In the genomic region with DNA sequence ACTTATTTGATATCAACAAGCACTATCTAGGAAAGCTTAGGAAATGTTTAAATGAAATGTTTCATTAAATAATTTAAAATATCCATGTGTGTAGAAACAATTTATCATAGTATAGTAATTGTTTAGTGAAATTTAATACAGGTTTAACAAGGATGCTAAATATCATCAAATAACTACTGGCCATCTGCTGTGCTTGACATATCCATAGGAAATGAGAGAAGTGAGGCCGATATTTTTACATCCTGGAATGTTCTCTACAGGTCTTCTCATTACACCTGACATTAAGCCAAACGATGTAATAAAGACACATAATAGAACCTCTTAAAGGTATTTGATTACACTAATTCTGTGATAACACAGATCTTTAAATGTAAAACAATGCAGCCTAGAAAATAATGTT, we compare ENCODE assay signal across 19 mouse cellular contexts.
"Had no signal": no experiment of that assay in that cellular context is flagged by ENCODE, and none has a peak within 500 bp of the region (broad histone marks: within the 10 kb centered on the region; RNA-seq: fewer than 3 reads in every experiment).

No protein-coding gene starts in this region.

- H3K36me3 ChIP-seq: midbrain, embryonic 10.5 days; midbrain, embryonic 12.5 days; neural tube, embryonic 13.5 days; neural tube, embryonic 15.5 days had no signal

- H3K27ac ChIP-seq: midbrain, embryonic 10.5 days; midbrain, embryonic 12.5 days; neural tube, embryonic 13.5 days; neural tube, embryonic 15.5 days had no signal

- H3K27me3 ChIP-seq: midbrain, embryonic 12.5 days; neural tube, embryonic 13.5 days; neural tube, embryonic 15.5 days had no signal

- H3K4me3 ChIP-seq: midbrain, embryonic 10.5 days; midbrain, embryonic 12.5 days; myocyte; neural tube, embryonic 13.5 days; neural tube, embryonic 15.5 days had no signal

- ATAC-seq: midbrain, embryonic 16.5 days had no signal

- DNase-seq: lung, adult 18-20 months; lung, embryonic 14.5 days; lung, postnatal 10 days; lung, postnatal 4 days; midbrain, embryonic 14.5 days; retina, postnatal 1 day; right cerebral cortex, adult 18-20 months; right cerebral cortex, postnatal 25 days; right cerebral cortex, postnatal 4 days; spleen, adult 18-20 months; thymus, adult 18-20 months; thymus, postnatal 14 days; thymus, postnatal 36 days had no signal

- H3K9ac ChIP-seq: lung, embryonic 14.5 days; midbrain, embryonic 12.5 days; neural tube, embryonic 13.5 days; neural tube, embryonic 15.5 days had no signal

- H3K9me3 ChIP-seq: midbrain, embryonic 10.5 days; midbrain, embryonic 12.5 days; neural tube, embryonic 13.5 days; neural tube, embryonic 15.5 days had no signal

- H3K4me1 ChIP-seq: midbrain, embryonic 10.5 days; midbrain, embryonic 12.5 days; neural tube, embryonic 13.5 days; neural tube, embryonic 15.5 days had no signal

- H3K4me2 ChIP-seq: lung, embryonic 14.5 days; midbrain, embryonic 12.5 days; neural tube, embryonic 13.5 days; neural tube, embryonic 15.5 days had no signal
